Mouse (Mus musculus): ENCODE data around the gene Fam92b.

- no peak for TF ChIP-seq POLR2A (IDR thresholded peaks at IDR 0.05; ENCODE audit: extremely low read depth, insufficient read depth, low read length)
- no peak for TF ChIP-seq CTCF (IDR thresholded peaks at IDR 0.05; ENCODE audit: extremely low read depth, insufficient read depth, low read length)
Measured at GRCm38 (mm10) chr8:120190810-120191413, 13.6 kb upstream of the Fam92b start.
